Mouse (Mus musculus): ENCODE measurements around the gene Ccdc189.

GRCm38 (mm10) chr7:127596747-127597146, 8.4 kb upstream of the Ccdc189 start:
- TF ChIP-seq CTCF (conservative IDR thresholded peaks at IDR 0.05; ENCODE audit: low read length) (no peak), NANOG (IDR thresholded peaks at IDR 0.05; ENCODE audit: borderline replicate concordance, low read length) (no peak)
